Mouse (Mus musculus) urinary bladder, postnatal 14 days (tissue): ENCODE measurements around the gene Dyrk4.

ENCODE experiments used
- DNase-seq: peaks from one replicate; pipeline ENCODE4 v3.0.0; 2021; ENCODE audit warnings: low spot score

Gene Dyrk4

DNA sequence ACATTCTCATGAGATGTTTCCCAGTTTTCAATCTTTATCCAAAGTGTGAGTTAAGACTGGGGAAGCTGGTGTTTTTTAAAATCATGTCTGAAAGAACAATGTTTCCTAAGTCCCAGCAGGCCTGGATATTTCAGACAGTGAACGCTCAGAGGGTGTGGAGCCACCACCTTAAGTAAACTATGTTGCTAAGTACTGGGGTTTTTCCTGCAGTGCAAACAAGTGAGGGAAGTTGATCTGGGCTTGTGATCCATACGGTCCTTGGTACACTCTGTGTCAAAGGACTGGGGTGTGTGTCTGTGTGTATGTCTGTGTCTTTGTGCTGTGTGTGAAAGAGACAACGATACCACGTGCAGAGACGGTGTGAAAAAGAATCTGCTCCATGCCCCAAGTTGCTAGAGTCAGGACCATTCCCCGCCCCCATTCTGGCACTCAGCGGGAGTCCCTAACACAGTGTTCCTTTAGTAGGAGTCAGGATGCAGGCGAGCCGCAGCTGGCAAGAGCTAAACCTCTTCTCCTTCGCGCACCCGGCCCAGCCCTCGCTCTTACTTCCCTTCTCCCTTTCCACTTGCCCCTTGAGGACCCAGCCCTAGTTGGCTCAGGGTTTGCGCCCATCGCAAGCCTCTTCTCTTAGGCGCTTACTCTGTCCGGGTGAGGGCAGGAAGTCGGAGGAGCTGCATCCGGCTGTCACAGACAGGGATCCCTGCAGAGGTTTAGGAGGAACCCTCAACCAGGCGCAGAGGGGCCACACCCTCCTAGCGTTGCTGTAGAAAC lies at the start of gene Dyrk4:
Gene Dyrk4, minus strand, starts transcription at position 729 of the 771 bp plus-strand sequence.
- DNase-seq, result peak; percentile 38

DNA sequence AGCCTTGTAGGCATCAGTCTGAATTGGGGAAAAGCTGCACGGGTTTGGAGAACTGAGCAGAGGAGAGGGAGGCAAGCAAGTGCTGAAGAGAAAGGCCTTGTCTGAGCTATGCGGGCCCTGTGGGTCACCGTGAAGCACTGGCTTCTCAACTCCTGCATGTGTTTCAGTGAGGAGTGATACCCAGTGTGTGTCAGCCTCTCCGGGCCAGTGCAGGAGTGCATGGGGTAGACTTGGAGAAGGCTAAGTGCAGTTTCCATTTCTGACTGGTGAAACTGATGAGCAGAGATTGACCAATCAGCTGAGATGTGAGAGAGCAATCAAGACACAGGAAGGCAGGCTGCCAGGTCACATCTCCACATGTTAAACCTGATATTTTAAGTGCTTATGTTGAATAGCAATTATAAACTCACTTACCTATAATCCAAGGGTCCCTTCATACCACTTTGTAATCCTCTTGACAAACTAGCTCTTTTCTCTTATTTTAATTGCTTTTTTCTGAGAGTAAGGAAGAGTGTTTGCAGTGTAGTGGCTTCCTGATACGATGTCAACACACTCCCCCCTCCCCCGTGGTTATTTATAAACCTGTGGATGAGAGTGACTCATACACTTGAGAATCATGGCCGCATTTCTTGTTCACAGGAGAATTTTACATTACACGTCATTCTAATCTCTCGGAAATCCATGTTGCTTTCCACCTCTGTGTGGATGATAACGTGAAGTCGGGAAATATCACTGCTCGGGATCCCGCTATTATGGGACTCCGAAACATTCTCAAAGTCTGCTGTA lies 44.8 kb upstream of the Dyrk4 start:
- no peak for DNase-seq

DNA sequence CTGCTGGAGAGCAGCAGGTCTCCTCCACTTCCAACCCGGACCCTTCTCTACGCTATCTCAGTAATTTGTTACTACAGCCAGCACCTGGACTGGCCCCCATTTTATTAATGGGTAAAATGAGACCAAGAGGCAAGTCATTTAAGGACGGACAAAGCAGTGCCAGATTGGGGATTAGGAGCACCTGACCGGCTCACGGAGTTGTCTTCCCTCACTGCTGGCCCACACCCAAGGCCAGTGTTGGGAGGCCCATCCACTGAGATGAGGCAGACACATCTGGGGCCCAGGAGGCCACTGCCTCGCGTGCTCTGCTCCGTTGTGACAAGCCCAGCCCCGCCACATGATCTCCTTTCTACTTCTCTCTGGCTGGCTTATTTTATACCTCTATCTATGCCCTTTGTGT lies 41.8 kb upstream of the Dyrk4 start:
- no peak for DNase-seq

DNA sequence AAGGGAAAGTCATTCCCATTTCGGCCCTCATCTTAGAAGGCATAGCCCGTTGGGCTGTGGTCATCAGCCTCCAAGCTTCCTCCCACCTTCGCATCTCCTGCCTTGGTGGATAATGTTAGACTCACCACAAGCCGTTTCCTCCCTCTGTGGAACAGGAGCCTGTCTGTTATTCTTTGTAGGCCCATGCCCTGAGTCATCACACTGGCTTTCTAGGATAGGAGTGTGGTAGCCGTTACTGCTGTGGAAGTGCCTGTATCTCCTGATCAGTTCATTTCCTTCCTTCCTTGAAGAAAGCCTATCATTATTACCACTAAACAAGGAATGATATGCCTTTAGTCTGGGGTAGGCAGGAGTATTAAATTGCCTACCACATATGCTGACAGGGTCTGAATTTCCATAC lies 41.1 kb upstream of the Dyrk4 start:
- no peak for DNase-seq

DNA sequence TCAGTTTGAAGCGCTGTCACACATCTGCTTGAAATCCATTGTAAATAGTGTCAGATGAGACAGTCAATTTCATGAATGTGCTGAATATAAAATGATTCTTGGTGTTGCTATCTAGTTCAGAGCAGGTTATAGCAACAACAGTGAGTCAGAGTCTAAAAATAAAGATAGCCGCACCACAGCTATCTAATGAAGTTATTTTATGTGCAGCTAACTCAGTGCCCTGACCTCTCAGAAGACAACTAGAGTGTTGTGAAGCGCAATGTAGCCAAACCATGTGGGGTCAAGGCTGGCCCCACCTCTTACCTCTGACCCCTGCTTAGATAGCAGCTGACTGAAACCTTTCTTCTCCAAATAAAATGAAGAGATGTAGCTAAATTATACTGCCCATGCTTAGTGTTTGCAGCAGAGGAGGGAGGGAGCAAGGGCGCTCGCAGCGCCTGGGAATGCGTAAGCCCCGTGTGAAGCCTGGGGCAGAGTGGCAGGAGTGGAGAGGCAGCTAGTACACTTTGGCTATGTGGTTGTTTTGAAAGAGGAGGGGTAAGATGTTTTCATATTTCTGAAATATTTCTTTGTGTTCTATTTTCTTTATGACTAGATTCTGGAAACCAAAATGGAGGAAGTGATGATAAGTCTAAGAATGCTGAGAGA lies 39.9 kb upstream of the Dyrk4 start:
- DNase-seq, result no peak

DNA sequence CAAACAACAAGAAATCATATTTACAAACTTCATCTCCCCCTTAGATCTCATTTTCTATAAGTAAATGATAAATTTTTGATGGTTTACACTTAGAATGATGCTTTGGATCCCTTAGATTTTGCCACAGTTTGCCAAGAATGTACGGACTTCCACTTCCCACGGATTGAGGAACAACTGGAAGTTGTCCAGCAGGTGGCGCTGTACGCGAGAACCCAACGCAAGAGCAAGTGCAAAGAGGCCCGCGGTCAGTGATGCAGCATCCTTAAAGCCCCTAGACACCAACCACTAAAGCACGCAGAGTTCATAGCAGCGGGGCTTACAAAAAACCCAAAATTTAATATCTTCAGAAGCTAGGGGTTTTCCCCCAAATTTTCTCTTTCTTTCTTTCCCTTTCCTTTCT lies 34.1 kb upstream of the Dyrk4 start:
- DNase-seq, result peak; percentile 79

DNA sequence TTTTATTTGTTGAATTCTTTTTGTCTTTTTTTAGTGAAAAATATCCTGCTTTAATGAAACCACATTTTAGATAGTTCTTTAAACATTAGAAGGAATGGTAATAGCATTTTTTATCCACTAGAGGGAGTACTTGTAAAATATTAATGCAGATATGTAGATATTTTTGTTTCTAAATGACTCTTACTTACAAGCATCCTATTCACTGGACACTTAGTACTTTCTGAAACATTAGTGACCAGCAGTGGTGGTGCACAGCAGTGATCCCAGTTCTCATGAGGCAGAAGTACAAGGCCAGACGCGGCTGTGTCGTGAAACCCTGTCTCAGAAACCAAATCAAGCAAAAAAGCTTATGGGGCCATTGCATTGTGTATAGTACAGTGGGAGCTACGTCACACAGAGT lies 26.7 kb upstream of the Dyrk4 start:
- no peak for DNase-seq

DNA sequence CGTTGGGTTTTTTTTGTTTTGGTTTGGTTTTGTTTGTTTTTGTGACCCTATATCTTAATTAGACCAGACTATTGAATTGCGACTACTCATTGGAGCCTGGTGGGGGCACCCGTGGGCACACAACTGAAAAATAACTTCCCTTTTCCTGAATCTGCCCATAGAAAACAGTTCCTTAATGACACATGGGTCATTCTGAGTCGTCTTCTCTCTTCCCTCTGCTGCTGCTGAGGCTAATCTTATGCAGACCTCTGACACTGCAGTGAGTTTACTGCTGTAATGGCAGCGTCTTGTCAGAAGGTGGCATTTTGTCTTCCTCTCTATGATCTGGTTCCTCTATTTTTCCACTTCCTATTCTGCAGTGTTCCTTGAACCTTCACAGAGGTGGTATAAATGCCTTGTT lies 18.8 kb upstream of the Dyrk4 start:
- DNase-seq, result no peak

DNA sequence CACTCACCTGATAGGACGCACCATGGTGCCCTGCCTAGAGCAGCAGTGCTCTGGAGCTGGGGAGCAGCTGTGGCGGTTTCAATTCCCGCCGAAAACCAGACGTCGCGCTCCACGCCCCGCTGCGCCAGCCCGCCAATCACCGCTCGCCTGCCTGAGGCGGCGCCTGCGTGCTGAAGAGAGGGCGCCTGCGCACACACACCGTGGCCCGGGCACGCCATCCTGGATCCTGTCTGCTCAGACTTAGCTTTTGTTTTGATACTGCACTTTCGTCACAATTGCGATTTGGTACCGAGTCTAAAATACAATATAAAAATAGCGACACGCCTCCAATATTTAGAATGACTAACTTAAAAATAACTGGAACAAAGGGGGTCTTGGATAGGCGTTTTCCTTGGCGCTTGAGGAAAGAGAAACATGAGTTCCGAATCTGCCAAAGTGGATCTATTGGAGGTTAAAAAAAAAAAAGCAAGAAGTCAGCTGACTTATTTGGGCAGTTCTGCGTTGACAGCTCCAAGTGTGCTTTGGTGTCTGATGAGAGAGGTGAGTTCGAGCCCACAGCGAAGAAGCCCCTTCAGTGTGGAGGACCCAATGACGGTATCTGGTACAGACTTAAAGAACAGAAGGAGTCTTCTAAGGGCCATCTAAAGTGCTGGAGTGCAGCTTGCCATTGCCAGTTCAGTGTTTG lies 18.0 kb upstream of the Dyrk4 start, which contains the start of the genes Rad51ap1 and D6Wsu163e:
Gene Rad51ap1, minus strand, starts transcription at position 101 of the 685 bp plus-strand sequence.
Gene D6Wsu163e, plus strand, starts transcription at position 476 of the 685 bp plus-strand sequence.
- DNase-seq, result peak; percentile 94

DNA sequence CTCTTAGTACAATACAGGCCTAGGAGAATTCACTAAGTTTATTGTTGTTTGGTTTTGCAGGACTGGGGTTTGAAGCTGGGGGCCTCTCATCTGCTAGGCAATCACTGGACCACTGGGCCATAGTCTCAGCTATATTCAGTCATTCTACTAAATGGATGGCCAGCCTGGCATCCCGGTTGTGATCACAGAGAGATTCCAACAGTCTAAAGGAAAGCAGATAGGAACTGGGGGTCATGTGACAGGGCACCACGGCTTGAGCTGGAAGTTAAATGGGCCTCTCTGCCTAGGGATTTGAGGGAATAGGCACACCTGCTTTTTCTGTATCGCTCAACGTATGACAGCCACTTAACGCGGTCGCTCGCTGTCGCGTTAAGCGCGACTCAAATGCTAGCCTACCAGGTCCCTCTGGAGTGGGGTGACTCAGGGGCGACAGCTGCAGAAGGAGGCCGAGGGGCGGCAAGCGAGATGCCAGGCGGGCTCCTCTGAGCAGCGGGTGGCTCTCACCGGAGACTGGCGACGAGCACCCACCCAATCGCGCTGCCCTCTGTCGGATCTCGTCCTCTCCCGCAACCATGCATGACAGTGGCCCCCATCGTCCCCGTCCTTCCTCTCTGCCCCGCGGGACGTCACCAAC lies 17.3 kb upstream of the Dyrk4 start:
- no peak for DNase-seq

DNA sequence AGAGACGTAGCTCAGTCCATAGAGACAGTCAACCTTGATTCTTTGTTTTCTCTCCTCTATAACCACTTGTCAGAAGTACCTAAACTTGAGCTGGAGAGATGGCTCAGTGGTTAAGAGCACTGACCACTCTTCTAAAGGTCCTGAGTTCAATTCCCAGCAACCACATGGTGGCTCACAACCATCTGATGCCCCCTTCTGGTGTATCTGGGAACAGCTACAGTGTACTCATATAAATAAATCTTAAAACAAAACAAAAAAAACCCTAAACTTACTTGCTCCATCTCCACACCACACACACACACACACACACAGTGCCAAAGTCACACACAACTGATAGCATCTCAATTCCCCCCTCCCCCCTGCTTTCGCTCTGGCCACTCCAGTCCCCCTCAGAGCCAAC lies 16.4 kb upstream of the Dyrk4 start:
- no peak for DNase-seq

DNA sequence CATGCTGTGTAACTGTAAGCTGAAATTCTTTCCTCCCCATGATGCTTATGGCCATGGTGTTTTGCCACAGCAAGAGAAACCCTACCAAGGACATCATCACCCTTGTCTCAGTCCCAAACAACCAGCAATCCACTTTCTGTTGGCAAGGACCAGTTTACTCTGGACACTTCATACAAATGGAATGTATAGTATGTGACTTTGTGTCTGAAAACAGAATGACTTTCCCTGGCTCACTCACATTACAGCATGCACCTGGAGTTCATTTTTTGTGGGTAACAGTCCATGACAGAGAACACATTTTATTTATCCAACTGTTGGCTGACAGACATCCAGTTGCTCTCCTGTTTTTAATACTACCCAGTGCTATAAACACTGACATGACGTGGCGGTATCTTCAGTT lies 11.3 kb upstream of the Dyrk4 start:
- DNase-seq, result no peak

DNA sequence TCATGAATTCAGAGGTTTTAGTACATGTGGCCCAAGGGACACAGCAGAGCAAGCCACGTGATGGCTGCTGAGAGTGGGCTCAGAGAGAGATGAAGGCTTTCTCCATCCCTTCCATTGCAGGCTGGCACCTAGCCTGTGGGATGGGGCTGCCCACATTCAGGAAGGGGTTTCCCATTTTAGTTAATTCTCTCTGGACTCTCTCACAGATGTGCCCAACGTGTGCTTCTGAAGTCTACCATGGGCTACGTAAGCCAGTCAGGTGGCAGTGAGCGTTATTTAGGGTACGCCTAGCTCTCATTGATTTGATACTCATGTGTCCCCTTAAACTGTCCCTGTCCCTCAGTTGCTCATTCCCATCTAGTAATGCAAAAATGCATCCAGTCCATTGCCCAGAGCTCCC lies 6.7 kb downstream of the Dyrk4 start:
- no peak for DNase-seq

DNA sequence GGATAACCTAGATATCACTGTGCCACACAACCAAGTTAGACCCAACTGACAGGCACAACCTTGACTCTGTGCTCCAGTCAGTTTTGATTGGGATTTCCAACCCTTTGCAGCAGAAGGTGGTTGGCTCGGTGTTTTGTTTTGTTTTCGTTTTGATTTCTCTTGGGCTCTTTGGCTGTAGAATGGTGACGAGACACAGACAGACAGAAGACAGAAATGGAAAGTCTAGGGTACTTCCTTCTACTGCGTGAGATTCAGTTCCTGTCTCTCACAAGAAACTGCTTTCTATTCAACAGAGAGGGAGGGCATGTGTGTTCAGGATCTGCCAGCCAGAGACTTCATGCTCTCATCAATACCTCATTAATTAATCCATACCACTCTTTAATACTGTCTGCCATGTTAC lies 10.9 kb downstream of the Dyrk4 start:
- no peak for DNase-seq

DNA sequence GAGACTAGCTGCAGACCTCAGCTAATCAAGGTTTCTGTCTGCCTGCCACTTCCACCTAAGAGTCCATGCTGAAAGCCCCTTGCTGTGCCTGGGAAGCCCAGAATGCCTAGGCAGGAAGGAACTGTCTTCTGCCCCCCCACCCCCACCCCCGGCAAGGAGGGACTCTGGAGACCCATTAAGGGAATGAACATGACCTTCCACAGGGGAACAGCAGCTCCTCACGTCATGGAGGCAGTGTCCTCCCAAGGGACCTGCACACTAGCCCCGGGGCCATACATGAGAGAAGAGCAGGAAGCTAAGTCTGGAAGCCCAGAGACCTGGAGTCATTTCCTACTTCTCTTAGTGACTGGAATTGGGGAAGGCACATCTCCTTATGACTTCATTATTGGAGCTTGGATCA lies 13.8 kb downstream of the Dyrk4 start:
- DNase-seq, result no peak

DNA sequence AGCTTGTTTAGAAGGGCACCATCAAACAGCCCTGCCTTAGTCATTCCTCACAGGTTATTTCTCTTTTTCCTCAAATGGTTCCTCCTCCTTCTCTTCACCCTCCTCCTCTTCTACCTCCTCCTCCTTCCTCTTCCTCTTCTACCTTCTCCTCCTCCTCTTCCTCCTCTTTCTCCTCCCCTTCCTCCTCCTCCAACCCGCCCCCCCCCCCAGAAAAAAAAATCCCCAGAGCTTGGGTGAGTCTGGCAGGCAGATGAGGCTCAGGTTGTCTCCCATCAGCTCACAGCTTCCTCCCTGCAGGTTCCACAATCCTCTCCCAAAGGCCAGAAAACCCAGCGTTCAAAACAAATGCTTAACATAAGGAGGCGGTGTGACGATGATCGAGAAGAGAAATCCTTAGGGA lies 14.3 kb downstream of the Dyrk4 start:
- no peak for DNase-seq

DNA sequence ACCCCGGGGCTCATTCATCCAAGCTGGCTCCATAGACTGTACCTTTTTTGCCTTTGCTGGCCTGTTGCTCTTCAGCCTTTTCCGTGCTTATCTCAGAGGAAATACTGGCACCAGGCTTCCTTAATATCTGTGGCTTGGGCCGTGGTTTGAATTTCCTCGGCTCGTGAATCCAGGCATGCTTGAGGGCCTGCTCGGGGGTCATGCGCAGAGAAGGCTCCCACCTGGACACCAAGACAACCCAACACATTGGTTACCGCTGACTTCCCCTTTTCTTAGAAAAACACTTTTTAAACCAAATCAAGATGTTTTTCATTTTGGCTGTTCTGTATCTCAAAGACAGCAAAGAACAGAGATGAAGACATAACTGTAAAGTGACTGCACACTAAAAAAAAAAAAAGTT lies 44.5 kb downstream of the Dyrk4 start:
- DNase-seq, result no peak

DNA sequence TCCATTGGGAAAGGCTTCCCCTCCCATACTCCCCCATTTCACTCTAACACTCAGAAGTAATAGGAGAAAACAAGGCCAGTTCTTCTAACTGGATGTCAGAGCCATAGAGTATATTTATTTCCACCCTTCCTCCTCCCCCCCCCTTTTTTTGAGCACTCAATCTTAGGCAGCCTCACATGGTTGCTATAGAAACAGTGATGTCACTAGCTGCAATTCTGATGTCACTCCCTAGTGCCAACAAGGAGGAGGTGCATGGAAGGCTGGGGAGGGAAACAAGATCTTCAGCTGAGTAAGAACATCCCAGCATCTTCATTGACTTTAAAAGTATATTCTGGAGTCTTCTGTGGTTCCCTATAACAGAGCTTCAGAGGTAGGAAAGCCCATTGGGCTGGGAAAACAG lies 68.8 kb downstream of the Dyrk4 start, which contains the start of gene Akap3:
Gene Akap3, plus strand, starts transcription at position 218 of the 400 bp plus-strand sequence.
- DNase-seq, result no peak

DNA sequence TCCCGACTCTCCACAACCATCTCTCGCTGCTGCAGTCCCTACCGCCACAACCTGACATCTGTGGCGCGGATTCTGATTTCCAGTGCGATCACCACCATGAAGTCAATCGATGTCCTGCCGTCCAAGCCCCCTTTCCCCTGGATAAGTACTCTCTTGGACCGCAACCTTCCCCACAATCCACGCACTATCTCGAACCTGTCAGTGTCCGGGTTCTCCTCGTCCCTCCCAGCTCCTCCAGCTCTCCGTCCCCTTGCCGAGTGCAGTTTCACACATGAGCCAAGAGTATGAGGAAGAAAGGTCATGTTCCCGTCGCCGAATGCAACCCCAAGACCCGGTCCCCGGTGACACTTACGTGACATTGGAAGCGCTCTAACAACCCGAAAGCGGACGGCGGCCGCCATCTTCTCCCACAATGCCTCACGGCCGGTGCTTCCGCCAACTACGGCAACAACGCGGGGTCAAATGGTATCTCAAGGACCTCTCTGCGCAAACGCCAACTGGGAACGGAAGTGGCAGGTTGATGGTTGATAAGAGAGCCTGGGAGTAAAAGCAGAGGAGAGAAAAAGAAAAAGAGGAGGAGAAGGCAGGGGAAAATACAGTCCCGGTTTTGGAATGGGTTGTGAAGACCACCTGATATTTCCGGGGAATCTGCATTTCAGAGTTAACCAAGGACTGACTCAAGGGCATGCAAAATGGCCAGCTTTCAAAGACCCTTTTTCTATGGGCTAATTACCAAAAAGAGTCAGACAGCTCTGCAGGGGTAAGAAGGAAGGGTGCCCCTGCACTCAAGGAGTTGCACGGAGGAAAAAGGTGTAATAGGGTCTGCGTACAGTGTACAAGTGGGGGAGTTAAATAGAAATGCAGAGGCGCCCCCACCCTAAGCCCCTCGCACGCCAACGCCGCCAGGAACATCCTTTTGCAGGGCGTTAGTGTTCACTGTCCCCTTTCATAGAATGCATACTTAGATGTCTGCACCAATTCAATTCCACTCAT lies 72.6 kb downstream of the Dyrk4 start, which contains the start of gene Ndufa9:
Gene Ndufa9, minus strand, starts transcription at position 425 of the 993 bp plus-strand sequence.
- peak; percentile 95 for DNase-seq

DNA sequence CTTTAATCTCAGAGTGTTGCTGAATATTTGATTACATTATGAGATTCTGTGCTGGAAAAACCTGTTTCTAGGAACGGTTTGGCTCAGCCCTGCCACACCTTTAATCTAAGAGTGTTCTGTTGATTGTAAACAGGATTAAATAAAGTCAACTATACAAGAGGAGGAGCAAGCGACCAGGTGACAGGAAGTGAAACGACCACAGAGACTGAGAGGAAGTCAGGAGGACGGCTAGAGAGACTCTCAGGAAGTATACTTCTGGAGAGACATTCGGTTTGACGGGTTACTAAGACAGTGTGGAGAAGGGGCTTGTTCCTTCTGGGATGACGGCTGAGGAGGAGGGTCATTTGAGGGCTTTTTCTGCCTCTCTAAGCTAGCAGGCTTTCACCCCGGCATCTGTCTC lies 85.0 kb downstream of the Dyrk4 start:
- no peak for DNase-seq
